Mouse (Mus musculus) myocyte (in vitro differentiated cells): Measurements from ENCODE around the gene Irs2.

ENCODE experiments used
- POLR2A ChIP-seq: IDR thresholded peaks from one replicate; pipeline ENCODE4 v1.6.1; 2011; ENCODE audit warnings: low read depth, mild to moderate bottlenecking, control low read depth, moderate library complexity; ENCODE audit not compliant: insufficient read length
- TCF12 ChIP-seq: IDR thresholded peaks from one replicate; pipeline ENCODE4 v1.6.1; 2011; ENCODE audit warnings: mild to moderate bottlenecking, control low read depth; ENCODE audit not compliant: poor library complexity, insufficient read depth, severe bottlenecking

GRCm38 (mm10) chr8:10935231-10935630, 73.0 kb downstream of the Irs2 start:
- TF ChIP-seq TCF12 (no peak), POLR2A (no peak)
